Mouse (Mus musculus): ENCODE data around the gene Igfbp7. TPM values are rescaled to one million over a fixed set of nuclear protein-coding genes. Genes with fewer than 3 reads are reported as not detected.

Igfbp7 gene
- total and polyA plus RNA-seq, 3 experiments: 0.17 to 0.70 (median 0.35) TPM

DNA sequence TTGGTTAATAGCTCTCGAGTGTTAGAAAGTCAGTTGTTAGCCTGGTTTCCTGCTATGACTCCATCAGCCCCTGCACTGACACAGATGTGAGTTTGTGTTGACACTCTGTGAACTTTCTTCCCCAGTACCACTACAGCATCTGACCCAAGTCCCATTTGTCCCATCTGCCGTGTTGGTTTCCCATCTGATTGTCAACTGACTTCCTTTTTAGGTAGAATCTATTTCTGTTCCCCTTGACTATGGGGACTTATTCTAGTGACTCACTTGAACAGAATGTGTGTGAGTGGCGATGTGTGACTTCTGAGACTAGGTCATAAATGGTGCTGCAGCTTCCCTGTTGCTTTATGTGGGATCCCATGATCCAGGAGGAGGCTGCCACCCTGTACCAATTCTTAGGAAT lies 32.9 kb downstream of the Igfbp7 start:
- Histone ChIP-seq H3K27ac (ENCODE audit: insufficient read depth, low read depth) (0 out of 2 replicates have a peak overlapping the region, but pooled peaks have one; percentile 24), H3K4me2 (ENCODE audit: insufficient read depth, low read depth, poor library complexity, severe bottlenecking) (no peak overlapping the region), H3K4me1 (ENCODE audit: control insufficient read depth in 1 of 2, insufficient read depth in 2 of 2) (peaks cover 20 to 66% of the 10 kb centered on the region in 2 experiments), H3K36me3 (replicated peaks in 1 of 2; ENCODE audit: control insufficient read depth in 1 of 2, insufficient read depth in 1 of 2, low read length in 1 of 2) (no peaks in the 10 kb centered on the region), H3K9me3 (replicated peaks; ENCODE audit: low read length) (no peaks in the 10 kb centered on the region), H3K79me2 (replicated peaks; ENCODE audit: control insufficient read depth, extremely low read depth, insufficient read depth, poor library complexity, severe bottlenecking) (no peaks in the 10 kb centered on the region), H3K4me3 (replicated peaks in 1 of 3; ENCODE audit: low read depth in 2 of 3, low read length in 2 of 3, poor library complexity in 1 of 3) (no peak overlapping the region), H3K9ac (ENCODE audit: insufficient read depth, low read depth) (no peak overlapping the region), H3K27me3 (replicated peaks) (no peaks in the 10 kb centered on the region)
- in situ Hi-C loops (cut with MboI; ENCODE audit: low pct_ligation_motif_present, low pct_unique_long_range_greater_than_20kb, low sequenced_read_pairs): loop anchor here (25.0 kb wide), 1 partner anchor 412 kb away; no protein-coding TSS in a partner anchor
- dilution Hi-C loops (cut with MboI; ENCODE audit: extremely low pct_ligation_motif_present, extremely low pct_unique_long_range_greater_than_20kb, low sequenced_read_pairs): no loop called here
- TF ChIP-seq UBTF (IDR thresholded peaks at IDR 0.05; ENCODE audit: low read depth, low read length): no peak
- TF ChIP-seq SIN3A (IDR thresholded peaks at IDR 0.05; ENCODE audit: low read length): peak; percentile 79; the same call in 1 of the 2 replicates
- TF ChIP-seq ETS1 (conservative IDR thresholded peaks at IDR 0.05; ENCODE audit: low read depth, low read length): peak; percentile 92
- TF ChIP-seq JUND (conservative IDR thresholded peaks at IDR 0.05; ENCODE audit: low read depth, low read length): peak; percentile 24; the same call in 1 of the 2 replicates
- peak; percentile 87 for TF ChIP-seq MEF2A (IDR thresholded peaks at IDR 0.05; ENCODE audit: borderline replicate concordance, low read depth, low read length)
- peak; percentile 40; the same call in 1 of the 2 replicates for TF ChIP-seq TCF12 (IDR thresholded peaks at IDR 0.05; ENCODE audit: low read depth, low read length)
- peak; percentile 64 for TF ChIP-seq IRF4 (IDR thresholded peaks at IDR 0.05; ENCODE audit: low read depth, low read length)
- TF ChIP-seq ZMIZ1 (IDR thresholded peaks at IDR 0.05; ENCODE audit: low read depth, low read length): no peak
- TF ChIP-seq BHLHE40 (IDR thresholded peaks at IDR 0.05; ENCODE audit: low read depth, low read length): peak; percentile 67
- peak; percentile 67 for TF ChIP-seq EP300 (IDR thresholded peaks at IDR 0.05; ENCODE audit: low read length)
- DNase-seq (ENCODE audit: extremely low read depth): peak; percentile 77

DNA sequence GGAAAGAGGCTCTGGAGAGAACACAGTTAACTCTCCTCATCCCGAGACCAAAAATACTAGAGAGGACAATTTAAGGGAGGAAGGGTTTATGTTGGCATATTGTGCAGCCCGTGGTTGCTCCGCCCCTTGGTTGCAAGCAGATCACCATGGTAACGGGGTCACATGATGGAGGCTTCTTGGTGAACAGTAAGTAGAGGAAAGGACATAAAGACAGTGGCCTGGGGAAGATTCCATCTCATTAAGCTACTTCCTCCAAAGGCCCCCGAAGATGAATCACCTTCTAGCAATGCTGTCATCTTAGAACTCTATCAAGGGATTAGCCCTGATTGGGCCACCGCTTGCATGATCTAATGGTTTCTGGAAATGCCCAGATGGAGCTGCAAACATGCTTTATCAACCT lies 35.1 kb downstream of the Igfbp7 start:
- Histone ChIP-seq H3K9me3 (replicated peaks; ENCODE audit: low read length) (no peaks in the 10 kb centered on the region), H3K27me3 (replicated peaks) (no peaks in the 10 kb centered on the region), H3K79me2 (replicated peaks; ENCODE audit: control insufficient read depth, extremely low read depth, insufficient read depth, poor library complexity, severe bottlenecking) (no peaks in the 10 kb centered on the region), H3K4me3 (replicated peaks in 1 of 3; ENCODE audit: low read depth in 2 of 3, low read length in 2 of 3, poor library complexity in 1 of 3) (no peak overlapping the region), H3K9ac (ENCODE audit: insufficient read depth, low read depth) (no peak overlapping the region), H3K27ac (ENCODE audit: insufficient read depth, low read depth) (no peak overlapping the region), H3K4me1 (ENCODE audit: control insufficient read depth in 1 of 2, insufficient read depth in 2 of 2) (peaks cover 24 to 72% of the 10 kb centered on the region in 2 experiments), H3K36me3 (replicated peaks in 1 of 2; ENCODE audit: control insufficient read depth in 1 of 2, insufficient read depth in 1 of 2, low read length in 1 of 2) (no peaks in the 10 kb centered on the region), H3K4me2 (ENCODE audit: insufficient read depth, low read depth, poor library complexity, severe bottlenecking) (peak overlapping the region; percentile 64; the same call in 1 of the 2 replicates)
- TF ChIP-seq MAX (IDR thresholded peaks at IDR 0.05; ENCODE audit: low read length) (peak; percentile 62; the same call in 1 of the 2 replicates), NELFE (IDR thresholded peaks at IDR 0.05; ENCODE audit: low read depth, low read length) (no peak), MXI1 (IDR thresholded peaks at IDR 0.05; ENCODE audit: low read depth, low read length) (peak; percentile 69; the same call in 1 of the 2 replicates), BHLHE40 (IDR thresholded peaks at IDR 0.05; ENCODE audit: low read depth, low read length) (no peak), JUN (IDR thresholded peaks at IDR 0.05; ENCODE audit: insufficient read depth, low read depth, low read length) (no peak), JUND (conservative IDR thresholded peaks at IDR 0.05; ENCODE audit: low read depth, low read length) (no peak), ELF1 (IDR thresholded peaks at IDR 0.05; ENCODE audit: low read depth, low read length) (0 out of 2 replicates have a peak, but pooled peaks have one; percentile 15), USF2 (conservative IDR thresholded peaks at IDR 0.05; ENCODE audit: low read depth, low read length) (peak; percentile 90), UBTF (IDR thresholded peaks at IDR 0.05; ENCODE audit: low read depth, low read length) (no peak), ZKSCAN1 (IDR thresholded peaks at IDR 0.05; ENCODE audit: borderline replicate concordance, low read depth, low read length) (no peak), USF1 (IDR thresholded peaks at IDR 0.05; ENCODE audit: low read depth, low read length) (peak; percentile 91), ETS1 (conservative IDR thresholded peaks at IDR 0.05; ENCODE audit: low read depth, low read length) (peak; percentile 66), RAD21 (IDR thresholded peaks at IDR 0.05; ENCODE audit: low read depth, low read length) (no peak), CTCF (conservative IDR thresholded peaks at IDR 0.05 in 1 of 2, IDR thresholded peaks at IDR 0.05 in 1 of 2; ENCODE audit: low read depth in 2 of 2, low read length in 2 of 2) (no peak), CHD2 (IDR thresholded peaks at IDR 0.05; ENCODE audit: low read length) (no peak)
- in situ Hi-C loops (cut with MboI; ENCODE audit: low pct_ligation_motif_present, low pct_unique_long_range_greater_than_20kb, low sequenced_read_pairs): loop anchor here (25.0 kb wide), 1 partner anchor 415 kb away; no protein-coding TSS in a partner anchor
- dilution Hi-C loops (cut with MboI; ENCODE audit: extremely low pct_ligation_motif_present, extremely low pct_unique_long_range_greater_than_20kb, low sequenced_read_pairs): no loop called here
- peak; percentile 93 for DNase-seq (ENCODE audit: extremely low read depth)

All from CH12.LX (cell line).